Mouse (Mus musculus) heart, adult 11 months (tissue): Measurements from ENCODE around the gene Stx6.
A peak's percentile ranks its signal among the peaks of the same experiment; 100 is the strongest.

Experiments used
- DNase-seq: peaks from one replicate; pipeline ENCODE4 v3.0.0; 2022

Gene Stx6

GRCm38 (mm10) chr1:155236306-155237024 is 78.0 kb downstream of the Stx6 start:
- peak; percentile 97 for DNase-seq

GRCm38 (mm10) chr1:155237390-155237789 is 78.9 kb downstream of the Stx6 start:
- DNase-seq: peak; percentile 93

GRCm38 (mm10) chr1:155238126-155238525 is 79.6 kb downstream of the Stx6 start:
- no peak for DNase-seq

GRCm38 (mm10) chr1:155239169-155239568 is 80.7 kb downstream of the Stx6 start:
- DNase-seq: no peak

GRCm38 (mm10) chr1:155239962-155240717 is 81.6 kb downstream of the Stx6 start:
- peak; percentile 97 for DNase-seq

- peak; percentile 90 for DNase-seq
Measured at GRCm38 (mm10) chr1:155241701-155242487, 83.4 kb downstream of the Stx6 start.

GRCm38 (mm10) chr1:155242488-155242745 is 83.9 kb downstream of the Stx6 start:
- peak; percentile 84 for DNase-seq

GRCm38 (mm10) chr1:155243797-155244770 is 85.6 kb downstream of the Stx6 start, which contains the start of gene BC034090:
Gene BC034090 (minus strand): TSS chr1:155244444.
- DNase-seq: peak; percentile 97

GRCm38 (mm10) chr1:155244771-155245211 is 86.3 kb downstream of the Stx6 start:
- DNase-seq: no peak

GRCm38 (mm10) chr1:155245516-155245915 is 87.0 kb downstream of the Stx6 start:
- peak; percentile 90 for DNase-seq

GRCm38 (mm10) chr1:155247441-155247840 is 88.9 kb downstream of the Stx6 start:
- no peak for DNase-seq

- peak; percentile 79 for DNase-seq
Measured at GRCm38 (mm10) chr1:155248041-155248440, 89.5 kb downstream of the Stx6 start.

- DNase-seq: peak; percentile 66
Measured at GRCm38 (mm10) chr1:155249896-155250295, 91.4 kb downstream of the Stx6 start.

GRCm38 (mm10) chr1:155250531-155251135 is 92.1 kb downstream of the Stx6 start:
- DNase-seq: peak; percentile 79

- peak; percentile 77 for DNase-seq
Measured at GRCm38 (mm10) chr1:155251596-155251995, 93.1 kb downstream of the Stx6 start.

GRCm38 (mm10) chr1:155252631-155253121 is 94.2 kb downstream of the Stx6 start:
- DNase-seq: peak; percentile 76

GRCm38 (mm10) chr1:155253126-155253525 is 94.6 kb downstream of the Stx6 start:
- DNase-seq: peak; percentile 23

- peak; percentile 30 for DNase-seq
Measured at GRCm38 (mm10) chr1:155254309-155254708, 95.8 kb downstream of the Stx6 start.
